Mouse (Mus musculus): Measurements from ENCODE around the gene Casp3.
A peak's percentile ranks its signal among the peaks of the same experiment; 100 is the strongest.

Casp3 gene

GRCm38 (mm10) chr8:46686664-46687336 is 69.7 kb downstream of the Casp3 start:
- DNase-seq (ENCODE audit: low read depth), result peak; percentile 94
